Mouse (Mus musculus) naive thymus-derived CD4-positive, alpha-beta T cell, adult 5 months (primary cell): Measurements from ENCODE around the gene P2rx2. TPM values are rescaled to one million over a fixed set of nuclear protein-coding genes. Genes with fewer than 3 reads are reported as not detected.

Experiments
- polyA plus RNA-seq: library from polyadenylated mRNA; unstranded; fragments of 100-300 nt; shearing (Covaris generic); gene quantifications from one replicate; pipeline ENCODE4 v1.2.1, GENCODE M21; 2017

P2rx2 gene
- not detected for polyA plus RNA-seq

DNA sequence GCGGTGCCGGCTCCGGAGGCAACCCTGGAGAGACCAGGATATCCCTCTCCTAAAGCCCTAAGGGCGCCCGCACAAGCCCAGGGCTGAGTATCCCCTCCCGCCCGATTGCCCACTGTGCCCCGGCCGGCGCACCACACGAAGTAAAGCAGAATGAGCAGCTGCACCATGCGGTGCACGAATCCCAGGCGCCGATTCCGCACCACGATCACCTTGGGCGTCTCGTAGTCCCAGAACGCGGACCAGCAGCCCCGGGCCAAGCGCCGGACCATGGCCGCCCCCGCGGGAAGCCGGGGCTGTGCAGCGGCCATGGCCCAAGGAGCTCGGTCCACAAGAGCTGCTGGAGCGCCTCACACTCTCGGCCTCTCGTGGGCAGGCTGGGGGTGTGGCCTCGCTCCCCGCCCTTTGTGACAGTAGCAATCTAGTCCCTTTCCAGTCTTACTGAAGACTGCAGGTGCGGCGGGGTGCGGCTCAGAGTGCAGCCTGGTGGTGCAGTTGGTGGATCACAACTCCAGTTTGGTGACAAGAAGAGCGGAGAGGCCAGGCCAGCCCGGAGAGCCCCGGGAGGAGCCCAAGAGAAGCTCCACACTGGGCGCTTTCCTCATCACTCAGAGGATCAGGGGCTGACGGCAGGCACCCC is at the start of gene P2rx2:
TSS of gene P2rx2 (minus strand) at position 565 of the 637 bp plus-strand sequence.

DNA sequence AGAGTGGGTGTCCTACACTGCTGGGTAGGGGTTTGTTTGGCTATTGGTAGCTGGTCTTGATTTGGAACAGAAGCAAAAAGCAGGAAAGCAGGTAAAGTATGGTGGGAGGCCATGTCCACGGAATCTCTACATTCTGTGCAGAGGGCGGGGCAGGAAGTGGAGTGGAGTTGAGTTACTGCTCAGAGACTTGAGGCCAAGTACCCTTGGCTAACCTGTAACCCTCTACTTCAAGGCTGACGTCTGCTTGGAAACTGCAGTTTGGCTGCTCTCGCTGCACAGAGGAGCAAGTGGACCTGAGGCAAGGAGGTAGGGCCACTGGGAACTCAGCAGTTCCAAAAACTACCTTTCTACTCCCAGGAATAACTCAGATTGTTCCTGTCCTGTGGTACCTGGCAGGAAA is 1.5 kb upstream of the P2rx2 start, which contains the start of gene Lrcol1:
TSS of gene Lrcol1 (plus strand) at position 207 of the 400 bp plus-strand sequence.

Other genes with a start within 250 kb of the P2rx2 start
- 0.86 TPM for gene Gm35315, start 248.8 kb downstream of the P2rx2 start, polyA plus RNA-seq
- gene Plcxd1, start 243.2 kb downstream of the P2rx2 start, polyA plus RNA-seq: 2.8 TPM
- 67.6 TPM for gene Gtpbp6, start 235.0 kb downstream of the P2rx2 start, polyA plus RNA-seq
- 1.8 TPM for gene Zfp605, start 233.1 kb downstream of the P2rx2 start, polyA plus RNA-seq
- gene Chfr, start 207.4 kb downstream of the P2rx2 start, polyA plus RNA-seq: 65.5 TPM
- gene Golga3, start 166.5 kb downstream of the P2rx2 start, polyA plus RNA-seq: 30.7 TPM
- gene Ankle2, start 112.2 kb downstream of the P2rx2 start, polyA plus RNA-seq: 48.9 TPM
- 59.6 TPM for gene Pgam5, start 73.3 kb downstream of the P2rx2 start, polyA plus RNA-seq
- 2.4 TPM for gene Pxmp2, start 57.0 kb downstream of the P2rx2 start, polyA plus RNA-seq
- 3.6 TPM for gene Pole, start 56.9 kb downstream of the P2rx2 start, polyA plus RNA-seq
- gene Lrcol1, start 1.5 kb upstream of the P2rx2 start, polyA plus RNA-seq: not detected
- 119 TPM for gene Fbrsl1, start 105.3 kb upstream of the P2rx2 start, polyA plus RNA-seq
- 14.7 TPM for gene Galnt9, start 201.1 kb upstream of the P2rx2 start, polyA plus RNA-seq